Mouse (Mus musculus) lung, adult 2 months (tissue): ENCODE data around the gene Ttn.

Source experiments
- CTCF ChIP-seq: fragments of 200-500 bp; IDR thresholded peaks from 2 replicates; pipeline ENCODE4 v1.5.1; 2011; ENCODE audit warnings: mild to moderate bottlenecking, low read length, control low read depth; ENCODE audit not compliant: insufficient read depth
- POLR2A ChIP-seq: fragments of 200-500 bp; IDR thresholded peaks from 2 replicates; pipeline ENCODE4 v1.6.1; 2011; ENCODE audit warnings: low read depth, mild to moderate bottlenecking, control low read depth, low read length, borderline replicate concordance; ENCODE audit errors: extremely low read depth

GRCm38 (mm10) chr2:76881406-76881805, 100.9 kb downstream of the Ttn start:
- TF ChIP-seq CTCF (no peak), POLR2A (no peak)
